Mouse (Mus musculus) forebrain, embryonic 16.5 days (tissue): ENCODE data around the gene Hapln4. TPM values are rescaled to one million over a fixed set of nuclear protein-coding genes. Genes with fewer than 3 reads are reported as not detected.

ENCODE experiments used
- ATAC-seq: fragments of 200-750 bp; cut with Nextera tagmentation; 2 replicates; pipeline ENCODE4 v1.8.0; 2017; ENCODE audit warnings: mild to moderate bottlenecking, moderate library complexity
- H3K27ac ChIP-seq: fragments of 300-500 bp; sonication (generic); 2 replicates; pipeline ENCODE4 v1.5.1; 2014; ENCODE audit warnings: low read length, control low read depth
- H3K27me3 ChIP-seq: fragments of 300-500 bp; sonication (generic); replicated peaks from 2 replicates; pipeline ENCODE4 v1.6.1; 2014; ENCODE audit warnings: low read length; ENCODE audit not compliant: control insufficient read depth, insufficient read depth
- H3K36me3 ChIP-seq: fragments of 300-500 bp; sonication (generic); 2 replicates; pipeline ENCODE4 v1.6.1; 2014; ENCODE audit not compliant: control insufficient read depth, insufficient read depth
- H3K4me1 ChIP-seq: fragments of 300-500 bp; sonication (generic); replicated peaks from 2 replicates; pipeline ENCODE4 v1.6.1; 2014; ENCODE audit warnings: low read length; ENCODE audit not compliant: control insufficient read depth, insufficient read depth
- H3K4me2 ChIP-seq: fragments of 300-500 bp; sonication (generic); 2 replicates; pipeline ENCODE4 v1.6.1; 2014; ENCODE audit warnings: mild to moderate bottlenecking, low read length, control low read depth
- H3K4me3 ChIP-seq: fragments of 300-500 bp; sonication (generic); replicated peaks from 2 replicates; pipeline ENCODE4 v1.5.1; 2014; ENCODE audit warnings: mild to moderate bottlenecking, low read length, control low read depth
- H3K9ac ChIP-seq: fragments of 300-500 bp; sonication (generic); replicated peaks from 2 replicates; pipeline ENCODE4 v1.6.1; 2014; ENCODE audit warnings: low read depth, low read length, control low read depth
- H3K9me3 ChIP-seq: fragments of 300-500 bp; sonication (generic); 2 replicates; pipeline ENCODE4 v1.6.1; 2016; ENCODE audit warnings: low read length; ENCODE audit not compliant: control insufficient read depth
- WGBS: fragments of 180-500 bp; shearing (Covaris S2); extraction: QIAGEN DNeasy Blood & Tissue Kit; methylation state at CpG from one replicate; pipeline ENCODE4 v1.1.7; 2014; 5-methylcytosine and 5-hydroxymethylcytosine counted together
- polyA plus RNA-seq: library from polyadenylated mRNA; unstranded; fragments of >200 nt; fragmentation: Nextera tagmentation; extraction: Ambion mirVana; gene quantifications from 2 replicates; pipeline ENCODE4 v1.2.1, GENCODE M21; 2015

Gene Hapln4
- polyA plus RNA-seq, 1 experiment from 2014 or later: 0.63 TPM

DNA sequence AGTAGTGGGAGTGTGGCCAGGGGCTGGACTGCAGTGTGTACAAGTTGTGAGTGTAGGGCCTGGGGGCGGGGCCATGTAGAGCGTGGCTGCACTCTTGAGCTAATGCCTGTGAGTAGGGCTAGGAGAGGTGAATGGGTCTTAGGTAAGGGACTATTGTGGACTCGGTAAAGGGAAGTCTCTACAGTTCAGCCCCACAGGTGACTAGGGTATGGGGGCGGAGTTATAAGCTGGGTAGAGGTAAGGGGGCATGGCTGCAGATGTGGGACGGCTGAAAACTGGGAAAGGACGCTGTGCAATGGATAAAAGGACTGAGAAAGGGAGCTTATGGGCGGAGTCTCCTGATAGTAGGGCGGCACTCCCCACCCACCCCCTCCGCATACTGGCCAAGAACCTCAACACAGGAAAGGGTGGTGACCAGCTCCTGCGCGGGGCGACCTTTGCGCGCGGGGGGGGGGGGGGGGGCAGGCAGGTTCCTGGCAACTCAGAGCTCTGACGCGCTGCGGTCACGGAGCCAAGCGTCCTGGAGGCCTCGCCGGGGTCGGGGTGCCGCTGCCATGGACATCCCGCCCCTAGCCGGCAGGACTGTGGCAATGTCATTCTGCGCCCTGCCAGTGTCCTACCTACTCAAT lies 10.7 kb upstream of the Hapln4 start, which contains the start of gene Tm6sf2:
TSS of gene Tm6sf2 (plus strand) at position 484 of the 629 bp plus-strand sequence.
- Histone ChIP-seq H3K27ac (no peak within 1 kb of the TSS), H3K36me3 (peaks cover 23% of the 10 kb centered on the region), H3K4me2 (no peak within 1 kb of the TSS), H3K4me3 (no peak within 1 kb of the TSS), H3K9me3 (no peaks in the 10 kb centered on the region), H3K9ac (no peak within 1 kb of the TSS), H3K27me3 (no peaks in the 10 kb centered on the region), H3K4me1 (no peaks in the 10 kb centered on the region)
- WGBS: 11% methylated on average over 18 of the region's 27 CpGs
- peak; percentile 62 for ATAC-seq

DNA sequence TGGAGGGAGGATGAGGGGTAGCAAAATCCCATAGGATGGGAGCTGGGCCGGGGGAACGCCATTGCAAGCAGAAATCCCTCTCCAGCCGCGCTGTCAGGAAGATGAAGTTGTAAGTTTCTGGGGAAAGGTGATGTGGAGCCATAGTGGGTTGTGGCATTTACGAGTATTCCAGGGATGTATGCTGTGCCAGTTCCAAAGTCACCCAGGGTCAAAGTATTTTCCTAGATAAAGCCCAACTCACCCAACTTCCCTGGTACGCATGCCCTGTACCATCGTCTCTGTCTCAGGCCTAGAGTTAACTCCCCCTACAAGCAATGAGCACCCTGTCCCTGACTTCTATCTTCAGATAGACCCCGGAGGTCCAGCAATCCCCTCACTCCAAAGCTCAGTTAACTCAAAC lies 10.1 kb upstream of the Hapln4 start:
- H3K9me3 ChIP-seq: no peaks in the 10 kb centered on the region
- H3K4me2 ChIP-seq: no peak overlapping the region
- no peaks in the 10 kb centered on the region for H3K4me1 ChIP-seq
- no peaks in the 10 kb centered on the region for H3K27me3 ChIP-seq
- ATAC-seq: no peak
- no peak overlapping the region for H3K4me3 ChIP-seq
- no peak overlapping the region for H3K9ac ChIP-seq
- peaks cover 22% of the 10 kb centered on the region for H3K36me3 ChIP-seq
- no peak overlapping the region for H3K27ac ChIP-seq
- 61% methylated on average over 8 of the region's 8 CpGs for WGBS

DNA sequence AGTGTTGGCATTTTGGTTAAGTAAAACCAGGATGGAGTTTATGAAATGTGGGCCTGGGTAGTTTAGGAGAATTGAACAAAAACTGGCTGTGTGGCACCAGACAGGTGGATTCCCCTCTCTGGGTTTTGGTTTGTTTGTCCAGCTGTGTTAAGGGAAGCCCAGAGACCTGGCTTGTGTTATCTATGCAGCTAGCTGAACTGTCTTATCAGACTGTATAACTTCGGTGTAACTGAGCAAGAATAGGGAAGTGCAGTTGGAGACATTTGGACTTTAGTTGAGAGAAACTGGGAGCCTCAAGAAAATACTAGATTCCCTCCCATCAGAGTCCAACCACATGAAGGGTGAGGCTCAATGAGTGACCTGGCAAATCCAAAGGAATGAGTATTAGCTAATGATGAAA lies 9.6 kb upstream of the Hapln4 start:
- ATAC-seq: no peak

GRCm38 (mm10) chr8:70081976-70082375 lies 1.3 kb upstream of the Hapln4 start:
- peaks cover 48% of the 10 kb centered on the region for H3K27me3 ChIP-seq

More for the DNA sequence above, 9.6 kb upstream of the Hapln4 start:
- Histone ChIP-seq H3K4me3 (no peak overlapping the region), H3K4me2 (no peak overlapping the region), H3K9me3 (no peaks in the 10 kb centered on the region), H3K36me3 (peaks cover 18% of the 10 kb centered on the region), H3K27me3 (no peaks in the 10 kb centered on the region), H3K4me1 (no peaks in the 10 kb centered on the region), H3K9ac (no peak overlapping the region), H3K27ac (no peak overlapping the region)
- 90% methylated on average over 1 of the region's 1 CpGs for WGBS

GRCm38 (mm10) chr8:70084191-70085065 lies 1.2 kb downstream of the Hapln4 start:
- peak overlapping the region; percentile 46 for H3K4me3 ChIP-seq
- H3K4me2 ChIP-seq: peak overlapping the region; percentile 86
- under 1% methylated on average over 71 of the region's 71 CpGs for WGBS
- peaks cover 68% of the 10 kb centered on the region for H3K27me3 ChIP-seq
- H3K4me1 ChIP-seq: peaks cover 27% of the 10 kb centered on the region
- no peaks in the 10 kb centered on the region for H3K9me3 ChIP-seq
- H3K27ac ChIP-seq: no peak overlapping the region
- H3K36me3 ChIP-seq: no peaks in the 10 kb centered on the region
- ATAC-seq: no peak
- peak overlapping the region; percentile 26 for H3K9ac ChIP-seq

More at GRCm38 (mm10) chr8:70081976-70082375, 1.3 kb upstream of the Hapln4 start:
- no peak for ATAC-seq
- Histone ChIP-seq H3K4me1 (peaks cover 19% of the 10 kb centered on the region), H3K9ac (no peak overlapping the region), H3K27ac (no peak overlapping the region), H3K4me3 (no peak overlapping the region), H3K36me3 (no peaks in the 10 kb centered on the region), H3K4me2 (no peak overlapping the region), H3K9me3 (no peaks in the 10 kb centered on the region)
- 98% methylated on average over 2 of the region's 2 CpGs for WGBS

DNA sequence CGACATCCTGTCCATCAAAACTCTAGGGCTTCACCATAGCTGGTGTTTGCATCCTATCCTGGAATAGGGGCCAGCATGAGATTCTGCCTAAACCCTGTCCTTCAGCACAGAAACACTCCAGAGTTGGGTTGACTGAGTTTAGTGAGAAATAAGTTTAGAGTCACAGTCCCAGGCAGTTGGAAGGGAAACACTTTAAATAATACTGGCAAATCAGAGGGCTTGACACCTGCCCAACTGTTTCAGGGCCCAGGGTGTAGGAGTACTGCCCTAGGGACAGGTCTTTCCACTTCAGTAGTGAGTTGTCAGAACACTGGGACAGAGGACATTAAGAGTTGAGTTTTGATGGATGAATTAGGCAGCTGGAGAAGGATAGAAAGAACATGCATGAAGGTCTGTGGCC lies 2.9 kb downstream of the Hapln4 start:
- no peaks in the 10 kb centered on the region for H3K36me3 ChIP-seq
- H3K27me3 ChIP-seq: peaks cover 68% of the 10 kb centered on the region
- 31% methylated on average over 1 of the region's 1 CpGs for WGBS
- peaks cover 27% of the 10 kb centered on the region for H3K4me1 ChIP-seq
- no peak overlapping the region for H3K4me2 ChIP-seq
- H3K4me3 ChIP-seq: no peak overlapping the region
- H3K27ac ChIP-seq: no peak overlapping the region
- ATAC-seq: no peak
- H3K9ac ChIP-seq: no peak overlapping the region
- no peaks in the 10 kb centered on the region for H3K9me3 ChIP-seq

DNA sequence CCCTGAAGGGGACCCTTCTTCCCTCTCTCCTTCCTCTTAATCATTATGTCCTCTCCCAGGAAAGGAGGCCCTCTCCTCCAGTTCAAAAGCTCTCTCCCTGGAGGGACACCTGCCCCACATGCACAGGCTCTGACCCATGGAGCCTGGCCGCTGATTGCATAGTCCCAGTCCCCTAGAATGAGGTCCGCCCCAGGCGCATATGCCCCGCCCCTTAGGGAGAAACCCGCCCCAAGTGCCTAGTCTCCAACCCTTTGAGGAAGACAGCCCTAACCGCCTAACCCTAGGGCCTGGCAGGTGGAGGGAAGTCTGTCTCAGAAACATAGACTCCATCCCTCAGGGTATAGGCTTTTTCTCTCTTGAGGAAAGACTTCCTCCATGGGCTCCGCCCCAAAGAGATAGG lies 4.0 kb downstream of the Hapln4 start:
- Histone ChIP-seq H3K27ac (no peak overlapping the region), H3K4me2 (no peak overlapping the region), H3K4me3 (no peak overlapping the region), H3K36me3 (no peaks in the 10 kb centered on the region), H3K4me1 (peaks cover 27% of the 10 kb centered on the region), H3K9me3 (no peaks in the 10 kb centered on the region), H3K27me3 (peaks cover 61% of the 10 kb centered on the region), H3K9ac (no peak overlapping the region)
- 5% methylated on average over 7 of the region's 7 CpGs for WGBS
- no peak for ATAC-seq

DNA sequence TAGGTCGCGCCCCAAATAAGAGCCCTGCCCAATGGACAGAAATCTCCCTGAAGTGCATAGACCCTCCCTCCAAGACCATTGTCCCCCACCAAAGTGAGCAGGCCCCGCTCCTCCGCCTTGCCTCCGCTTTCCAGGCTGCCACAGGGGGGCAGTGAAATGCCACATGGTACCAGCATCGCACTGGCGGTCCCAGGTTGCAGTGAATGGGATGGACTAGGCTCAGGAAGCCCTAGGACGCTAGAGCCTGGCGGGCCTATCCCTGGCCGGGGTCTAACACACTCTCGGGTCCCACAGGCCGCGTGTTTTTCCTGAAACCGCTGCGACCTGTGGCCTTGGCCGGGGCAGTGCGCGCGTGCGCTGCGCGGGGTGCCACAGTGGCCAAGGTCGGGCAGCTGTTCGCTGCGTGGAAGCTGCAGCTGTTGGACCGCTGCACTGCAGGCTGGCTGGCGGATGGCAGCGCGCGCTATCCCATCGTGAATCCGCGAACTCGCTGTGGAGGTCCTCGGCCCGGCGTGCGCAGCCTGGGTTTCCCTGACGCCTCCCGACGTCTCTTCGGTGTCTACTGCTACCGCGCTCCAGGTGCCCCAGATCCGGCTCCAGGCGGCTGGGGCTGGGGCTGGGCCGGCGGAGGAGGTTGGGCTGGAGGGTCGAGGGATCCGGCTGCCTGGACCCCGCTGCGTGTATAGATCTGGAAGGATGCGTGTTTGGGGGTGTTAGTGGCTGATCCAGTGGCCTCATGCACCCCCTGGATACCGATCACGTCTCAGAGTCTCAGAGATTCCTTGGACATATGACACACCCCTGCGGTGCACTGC lies 4.8 kb downstream of the Hapln4 start:
- peaks cover 27% of the 10 kb centered on the region for H3K4me1 ChIP-seq
- H3K4me3 ChIP-seq: peak overlapping the region; percentile 53
- H3K27me3 ChIP-seq: peaks cover 56% of the 10 kb centered on the region
- H3K4me2 ChIP-seq: peak overlapping the region; percentile 95
- no peak overlapping the region for H3K27ac ChIP-seq
- ATAC-seq: peak; percentile 80
- WGBS: 3% methylated on average over 56 of the region's 56 CpGs
- no peaks in the 10 kb centered on the region for H3K9me3 ChIP-seq
- no peaks in the 10 kb centered on the region for H3K36me3 ChIP-seq
- H3K9ac ChIP-seq: peak overlapping the region; percentile 51
